Mouse (Mus musculus) heart, adult 2 months (tissue): Measurements from ENCODE around the gene Alpk1.

Experiments
- CTCF ChIP-seq: fragments of 200-600 bp; IDR thresholded peaks from 2 replicates; pipeline ENCODE4 v1.8.1; 2022; ENCODE audit warnings: antibody characterized with exemption, mild to moderate bottlenecking, moderate library complexity
- EP300 ChIP-seq: fragments of 200-500 bp; IDR thresholded peaks from 2 replicates; pipeline ENCODE4 v1.6.1; 2011; ENCODE audit warnings: low read depth, low read length, control low read depth; ENCODE audit not compliant: insufficient read depth
- POLR2A ChIP-seq: fragments of 200-500 bp; IDR thresholded peaks from 2 replicates; pipeline ENCODE4 v1.6.1; 2011; ENCODE audit warnings: mild to moderate bottlenecking, low read depth, low read length, control low read depth; ENCODE audit not compliant: insufficient read depth

DNA sequence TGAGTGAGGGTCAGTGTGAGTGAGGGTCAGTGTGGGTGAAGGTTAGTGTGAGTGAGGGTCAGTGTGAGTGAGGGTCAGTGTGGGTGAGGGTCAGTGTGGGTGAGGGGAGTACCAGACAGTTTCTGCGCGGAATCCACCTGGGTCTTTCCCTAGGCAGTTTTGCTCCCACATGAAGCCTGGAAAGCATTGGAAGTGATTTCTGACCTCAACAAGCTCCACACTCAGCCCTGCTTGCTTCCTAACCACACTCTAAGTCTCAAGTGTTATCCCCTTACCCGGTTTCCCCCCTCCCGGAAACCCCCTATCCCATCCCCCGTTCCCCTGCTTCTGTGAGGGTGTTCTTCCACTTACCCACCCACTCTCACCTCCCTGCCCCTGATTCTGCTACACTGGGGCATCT is 81.7 kb downstream of the Alpk1 start:
- TF ChIP-seq POLR2A, result no peak
- TF ChIP-seq CTCF, result no peak
- TF ChIP-seq EP300, result no peak
